Mouse (Mus musculus): Measurements from ENCODE around the gene Fam189b. TPM values are rescaled to one million over a fixed set of nuclear protein-coding genes. Genes with fewer than 3 reads are reported as not detected.

The Fam189b gene
- polyA plus RNA-seq, 1 experiment = 86.8 TPM

- Histone ChIP-seq H3K27me3 (ENCODE audit: control insufficient read depth, insufficient read depth, low read length) (no peaks in the 10 kb centered on the region), H3K4me1 (ENCODE audit: control insufficient read depth, insufficient read depth, low read length) (peaks cover 6% of the 10 kb centered on the region), H3K4me3 (replicated peaks; ENCODE audit: insufficient read depth, low read depth, low read length) (peak overlapping the region; percentile 38), H3K27ac (ENCODE audit: insufficient read depth, low read length) (no peak overlapping the region)
- 13% methylated on average over 41 of the region's 41 CpGs for WGBS
- DNase-seq = peak; percentile 58 to 65
- TF ChIP-seq POLR2A (IDR thresholded peaks at IDR 0.05; ENCODE audit: borderline replicate concordance, insufficient read depth, low read length) (no peak), CTCF (IDR thresholded peaks at IDR 0.05; ENCODE audit: borderline replicate concordance, insufficient read depth, low read depth, low read length) (no peak)
These were observed 44.6 kb downstream of the Fam189b start for GRCm38 (mm10) chr3:89227307-89228179.

GRCm38 (mm10) chr3:89228180-89228549, 45.2 kb downstream of the Fam189b start:
- H3K27ac ChIP-seq (ENCODE audit: insufficient read depth, low read length) = no peak overlapping the region
- WGBS = under 1% methylated on average over 20 of the region's 20 CpGs
- DNase-seq = peak; percentile 81 to 91
- H3K27me3 ChIP-seq (ENCODE audit: control insufficient read depth, insufficient read depth, low read length) = no peaks in the 10 kb centered on the region
- H3K4me1 ChIP-seq (ENCODE audit: control insufficient read depth, insufficient read depth, low read length) = peaks cover 6% of the 10 kb centered on the region
- peak; percentile 86 for TF ChIP-seq CTCF (IDR thresholded peaks at IDR 0.05; ENCODE audit: borderline replicate concordance, insufficient read depth, low read depth, low read length)
- no peak for TF ChIP-seq POLR2A (IDR thresholded peaks at IDR 0.05; ENCODE audit: borderline replicate concordance, insufficient read depth, low read length)
- peak overlapping the region; percentile 71 for H3K4me3 ChIP-seq (replicated peaks; ENCODE audit: insufficient read depth, low read depth, low read length)

GRCm38 (mm10) chr3:89228836-89229235, 45.9 kb downstream of the Fam189b start, which contains the start of gene Muc1:
Gene Muc1, plus strand, starts transcription at chr3:89229057.
- no peak for DNase-seq
- H3K27me3 ChIP-seq (ENCODE audit: control insufficient read depth, insufficient read depth, low read length) = no peaks in the 10 kb centered on the region
- TF ChIP-seq CTCF (IDR thresholded peaks at IDR 0.05; ENCODE audit: borderline replicate concordance, insufficient read depth, low read depth, low read length) (no peak), POLR2A (IDR thresholded peaks at IDR 0.05; ENCODE audit: borderline replicate concordance, insufficient read depth, low read length) (no peak)
- H3K4me1 ChIP-seq (ENCODE audit: control insufficient read depth, insufficient read depth, low read length) = peaks cover 10% of the 10 kb centered on the region
- H3K4me3 ChIP-seq (replicated peaks; ENCODE audit: insufficient read depth, low read depth, low read length) = peak within 1 kb of the TSS; percentile 71
- WGBS = 46% methylated on average over 10 of the region's 10 CpGs
- no peak within 1 kb of the TSS for H3K27ac ChIP-seq (ENCODE audit: insufficient read depth, low read length)

- Histone ChIP-seq H3K27ac (ENCODE audit: insufficient read depth, low read length) (no peak overlapping the region), H3K27me3 (ENCODE audit: control insufficient read depth, insufficient read depth, low read length) (no peaks in the 10 kb centered on the region), H3K4me3 (replicated peaks; ENCODE audit: insufficient read depth, low read depth, low read length) (no peak overlapping the region), H3K4me1 (ENCODE audit: control insufficient read depth, insufficient read depth, low read length) (peaks cover 12% of the 10 kb centered on the region)
- TF ChIP-seq POLR2A (IDR thresholded peaks at IDR 0.05; ENCODE audit: borderline replicate concordance, insufficient read depth, low read length) (no peak), CTCF (IDR thresholded peaks at IDR 0.05; ENCODE audit: borderline replicate concordance, insufficient read depth, low read depth, low read length) (no peak)
- no peak for DNase-seq
- WGBS = 86% methylated on average over 4 of the region's 4 CpGs
These were observed 46.3 kb downstream of the Fam189b start for GRCm38 (mm10) chr3:89229276-89229675.

- 94% methylated on average over 2 of the region's 2 CpGs for WGBS
- H3K4me3 ChIP-seq (replicated peaks; ENCODE audit: insufficient read depth, low read depth, low read length) = no peak overlapping the region
- no peak for DNase-seq
- H3K27ac ChIP-seq (ENCODE audit: insufficient read depth, low read length) = no peak overlapping the region
- H3K27me3 ChIP-seq (ENCODE audit: control insufficient read depth, insufficient read depth, low read length) = no peaks in the 10 kb centered on the region
- H3K4me1 ChIP-seq (ENCODE audit: control insufficient read depth, insufficient read depth, low read length) = peaks cover 21% of the 10 kb centered on the region
- TF ChIP-seq POLR2A (IDR thresholded peaks at IDR 0.05; ENCODE audit: borderline replicate concordance, insufficient read depth, low read length) (no peak), CTCF (IDR thresholded peaks at IDR 0.05; ENCODE audit: borderline replicate concordance, insufficient read depth, low read depth, low read length) (no peak)
These were observed 47.6 kb downstream of the Fam189b start for GRCm38 (mm10) chr3:89230561-89230960.

GRCm38 (mm10) chr3:89231345-89231744, 48.4 kb downstream of the Fam189b start:
- Histone ChIP-seq H3K27ac (ENCODE audit: insufficient read depth, low read length) (no peak overlapping the region), H3K27me3 (ENCODE audit: control insufficient read depth, insufficient read depth, low read length) (no peaks in the 10 kb centered on the region), H3K4me3 (replicated peaks; ENCODE audit: insufficient read depth, low read depth, low read length) (no peak overlapping the region), H3K4me1 (ENCODE audit: control insufficient read depth, insufficient read depth, low read length) (peaks cover 21% of the 10 kb centered on the region)
- 53% methylated on average over 7 of the region's 7 CpGs for WGBS
- no peak for DNase-seq
- TF ChIP-seq CTCF (IDR thresholded peaks at IDR 0.05; ENCODE audit: borderline replicate concordance, insufficient read depth, low read depth, low read length) (no peak), POLR2A (IDR thresholded peaks at IDR 0.05; ENCODE audit: borderline replicate concordance, insufficient read depth, low read length) (no peak)

- H3K4me3 ChIP-seq (replicated peaks; ENCODE audit: insufficient read depth, low read depth, low read length) = no peak overlapping the region
- no peaks in the 10 kb centered on the region for H3K27me3 ChIP-seq (ENCODE audit: control insufficient read depth, insufficient read depth, low read length)
- no peak for TF ChIP-seq CTCF (IDR thresholded peaks at IDR 0.05; ENCODE audit: borderline replicate concordance, insufficient read depth, low read depth, low read length)
- no peak for TF ChIP-seq POLR2A (IDR thresholded peaks at IDR 0.05; ENCODE audit: borderline replicate concordance, insufficient read depth, low read length)
- H3K27ac ChIP-seq (ENCODE audit: insufficient read depth, low read length) = no peak overlapping the region
- 28% methylated on average over 16 of the region's 16 CpGs for WGBS
- peaks cover 21% of the 10 kb centered on the region for H3K4me1 ChIP-seq (ENCODE audit: control insufficient read depth, insufficient read depth, low read length)
- peak in 1 of 2 experiments; percentile 42 for DNase-seq
These were observed 48.9 kb downstream of the Fam189b start for GRCm38 (mm10) chr3:89231772-89232275.

- Histone ChIP-seq H3K4me1 (ENCODE audit: control insufficient read depth, insufficient read depth, low read length) (peaks cover 21% of the 10 kb centered on the region), H3K27ac (ENCODE audit: insufficient read depth, low read length) (no peak overlapping the region), H3K27me3 (ENCODE audit: control insufficient read depth, insufficient read depth, low read length) (no peaks in the 10 kb centered on the region), H3K4me3 (replicated peaks; ENCODE audit: insufficient read depth, low read depth, low read length) (no peak overlapping the region)
- no peak for TF ChIP-seq POLR2A (IDR thresholded peaks at IDR 0.05; ENCODE audit: borderline replicate concordance, insufficient read depth, low read length)
- TF ChIP-seq CTCF (IDR thresholded peaks at IDR 0.05; ENCODE audit: borderline replicate concordance, insufficient read depth, low read depth, low read length) = no peak
- WGBS = 75% methylated on average over 6 of the region's 6 CpGs
- no peak for DNase-seq
These were observed 49.7 kb downstream of the Fam189b start for GRCm38 (mm10) chr3:89232614-89233013.
